Mouse (Mus musculus) liver, adult 10 weeks (tissue): ENCODE data around the gene Nkain2. TPM values are rescaled to one million over a fixed set of nuclear protein-coding genes. Genes with fewer than 3 reads are reported as not detected.

Source experiments
- polyA plus RNA-seq: library from polyadenylated mRNA; stranded (reverse); fragments of 350-450 nt; fragmentation: Illumina TruSeq; extraction: RNeasy Lipid Tissue Mini Kit (QIAGEN cat#74804); gene quantifications from one replicate; pipeline ENCODE4 v1.2.3, GENCODE M21; 2014; ENCODE audit warnings: low read depth, low replicate concordance

The Nkain2 gene
- 1.2 TPM for polyA plus RNA-seq

DNA sequence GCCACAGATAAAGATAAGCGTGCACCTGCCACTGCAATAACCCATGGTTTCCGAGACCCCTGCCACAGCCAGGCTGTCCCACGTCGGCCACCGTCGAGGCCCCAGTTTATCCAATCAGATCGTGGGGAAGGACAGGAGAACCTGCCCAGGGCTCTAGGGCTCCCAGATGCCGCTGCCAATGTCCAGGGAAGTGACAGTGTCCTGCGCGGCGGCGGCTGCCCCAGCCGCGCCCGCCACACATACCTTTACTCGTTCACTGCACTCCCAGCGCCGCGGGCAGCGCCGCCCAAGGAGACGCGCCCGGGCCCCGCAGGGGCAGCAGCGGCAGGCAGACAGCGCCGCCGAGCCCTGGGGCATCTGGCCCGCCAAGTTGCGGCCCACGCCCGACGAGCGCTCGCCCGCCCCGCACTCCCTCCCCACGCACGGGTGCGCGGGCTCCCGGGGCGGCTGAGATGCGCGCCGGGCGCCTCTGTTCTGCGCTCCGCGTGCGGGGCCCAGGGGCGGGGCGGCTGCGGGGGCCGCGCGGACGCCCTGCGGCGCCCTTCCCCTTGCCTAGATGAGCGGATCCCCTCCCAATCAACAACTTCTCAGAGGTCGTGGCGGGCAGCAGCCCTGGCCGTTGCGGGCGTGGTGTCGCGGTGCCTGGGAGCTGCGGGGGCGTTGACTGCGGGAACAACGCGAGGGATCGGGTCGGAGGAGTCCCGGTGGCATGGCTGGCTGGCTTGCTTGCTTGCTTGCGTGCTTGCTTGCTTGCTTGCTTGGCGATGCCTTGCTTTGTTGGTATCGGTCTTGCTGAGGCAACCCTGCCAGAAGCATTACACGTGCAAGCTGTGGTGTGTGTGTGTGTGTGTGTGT, at the start of gene Nkain2:
Gene Nkain2 (minus strand): TSS at position 811 of the 855 bp plus-strand sequence.

Other genes with a start within 250 kb of the Nkain2 start
- not detected for gene Trdn, start 190.1 kb upstream of the Nkain2 start, polyA plus RNA-seq